Mouse (Mus musculus): ENCODE data around the gene Tbc1d19.

DNA sequence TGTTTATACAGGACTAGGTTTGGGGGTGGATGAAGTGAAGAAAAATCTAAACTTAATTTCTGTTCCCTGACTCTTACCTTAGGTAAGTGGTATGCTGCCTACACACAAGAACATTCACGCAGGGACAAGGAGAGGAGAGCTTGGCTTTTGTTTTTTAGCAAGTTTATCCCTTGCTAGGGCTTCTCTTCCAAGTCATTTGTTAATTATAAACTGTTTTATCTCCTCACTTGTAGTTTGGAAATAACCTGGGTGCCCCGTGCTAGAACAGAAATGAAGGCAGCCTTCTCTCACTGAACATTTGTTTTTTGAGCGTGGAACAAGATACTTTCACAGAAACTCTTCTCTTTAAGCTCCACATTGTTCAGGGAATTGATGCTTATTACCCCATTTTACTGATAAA lies 48.1 kb upstream of the Tbc1d19 start:
- TF ChIP-seq CTCF (IDR thresholded peaks at IDR 0.05; ENCODE audit: low read depth) = no peak
- no peak for TF ChIP-seq EP300 (IDR thresholded peaks at IDR 0.05; ENCODE audit: low read depth)
